Mouse (Mus musculus) B cell, adult 2 months (primary cell): Measurements from ENCODE around the gene Dcdc2b.

Source experiments
- DNase-seq, 2 experiments: peaks; one replicate each; pipeline ENCODE4 v3.0.0; 2022

Gene Dcdc2b

DNA sequence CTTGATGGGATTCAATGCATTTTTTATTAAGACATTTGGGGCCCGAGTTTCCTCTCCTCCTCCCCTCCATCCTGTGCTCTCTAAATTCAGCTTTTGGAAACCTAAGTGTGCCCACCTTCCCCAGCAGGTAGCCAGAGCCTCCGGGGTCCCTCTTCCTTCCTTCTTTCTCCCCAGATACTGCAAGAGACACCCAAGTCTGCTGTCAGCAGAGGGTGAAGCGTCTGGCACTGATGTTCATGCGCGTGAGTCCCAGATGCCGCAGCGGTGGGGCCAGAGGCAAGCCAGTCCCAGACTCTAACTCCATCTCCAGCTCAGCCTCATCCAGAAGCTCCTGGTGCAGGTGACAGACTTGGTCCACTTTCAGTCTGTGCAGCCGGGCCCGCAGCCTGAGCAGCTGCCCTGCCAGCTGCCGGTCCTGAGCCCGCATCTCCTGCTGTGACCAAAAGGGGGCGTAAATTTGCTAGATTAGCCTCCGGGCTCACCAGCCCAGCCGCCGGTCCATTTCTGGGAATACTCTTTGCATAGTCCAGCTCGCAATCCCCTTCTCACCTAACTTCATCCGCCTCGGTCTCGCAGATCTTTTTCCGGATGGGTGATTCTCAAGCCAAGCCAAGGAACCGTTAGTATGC lies 37.1 kb downstream of the Dcdc2b start:
- peak; percentile 79 to 80 for DNase-seq

DNA sequence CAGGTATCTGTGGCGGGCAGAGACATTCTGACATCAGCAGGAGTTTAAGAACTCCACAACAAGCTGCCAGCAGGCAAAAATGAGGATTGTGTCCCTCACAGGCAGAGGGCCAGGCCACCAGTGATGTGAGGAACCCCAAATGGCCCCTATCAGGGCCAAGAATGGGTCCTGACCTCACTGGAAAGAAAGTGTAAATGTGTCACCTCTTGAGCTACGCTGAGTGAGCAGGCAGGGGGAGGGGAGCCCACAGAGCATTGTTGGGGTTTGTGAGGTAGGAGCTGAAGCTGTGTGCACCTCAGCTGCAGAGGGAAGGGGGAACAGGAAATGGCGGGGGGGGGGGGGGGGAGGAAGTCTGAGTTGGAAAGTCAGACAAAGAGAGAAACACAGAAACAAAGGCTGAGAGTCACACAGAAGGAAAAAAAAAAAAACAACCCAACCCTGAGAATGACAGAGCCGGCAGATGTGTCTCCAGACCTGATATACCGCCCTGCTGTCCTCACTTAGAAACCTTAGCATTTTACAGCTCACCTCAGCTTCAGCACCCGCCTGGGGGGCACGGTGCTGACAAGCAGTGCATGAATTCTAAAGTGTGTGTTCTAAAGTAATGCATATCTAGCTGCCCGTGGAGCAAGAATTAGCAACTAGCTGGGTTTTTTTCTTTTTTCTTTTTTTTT lies 38.7 kb downstream of the Dcdc2b start:
- DNase-seq, result peak; percentile 84 to 89

- peak; percentile 62 to 65 for DNase-seq
These were observed 40.6 kb downstream of the Dcdc2b start, which contains the start of gene Lck for GRCm38 (mm10) chr4:129573430-129573829. Lck (minus strand) TSS chr4:129573641.

- DNase-seq, result no peak
These were observed 41.0 kb downstream of the Dcdc2b start for GRCm38 (mm10) chr4:129573093-129573370.

GRCm38 (mm10) chr4:129572236-129573092 lies 41.6 kb downstream of the Dcdc2b start:
- DNase-seq, result no peak

DNA sequence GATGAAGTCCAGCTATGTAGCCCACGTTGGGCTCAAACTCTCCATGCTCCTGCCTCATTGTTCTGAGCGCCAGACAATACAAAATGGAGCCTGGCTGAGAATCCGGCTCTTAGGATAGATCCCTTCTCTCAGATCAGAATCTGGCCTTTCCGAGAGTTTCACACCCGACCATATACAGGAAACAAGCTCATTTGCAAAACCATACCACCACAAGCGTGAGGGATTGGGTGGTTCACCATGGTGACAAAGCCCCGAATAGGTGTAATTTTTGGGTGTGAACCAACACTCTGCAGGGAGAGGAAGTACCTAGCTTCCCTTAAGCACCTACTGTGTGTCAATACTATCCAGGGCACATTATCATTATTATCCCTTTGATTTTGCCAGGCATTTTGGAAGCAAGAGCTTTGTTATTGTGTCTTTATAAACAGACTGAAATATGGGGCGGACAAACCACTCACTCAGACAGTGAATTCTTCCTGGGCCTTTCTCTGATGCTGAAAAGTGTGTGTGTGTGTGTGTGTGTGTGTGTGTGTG lies 42.4 kb downstream of the Dcdc2b start:
- DNase-seq, result no peak

DNA sequence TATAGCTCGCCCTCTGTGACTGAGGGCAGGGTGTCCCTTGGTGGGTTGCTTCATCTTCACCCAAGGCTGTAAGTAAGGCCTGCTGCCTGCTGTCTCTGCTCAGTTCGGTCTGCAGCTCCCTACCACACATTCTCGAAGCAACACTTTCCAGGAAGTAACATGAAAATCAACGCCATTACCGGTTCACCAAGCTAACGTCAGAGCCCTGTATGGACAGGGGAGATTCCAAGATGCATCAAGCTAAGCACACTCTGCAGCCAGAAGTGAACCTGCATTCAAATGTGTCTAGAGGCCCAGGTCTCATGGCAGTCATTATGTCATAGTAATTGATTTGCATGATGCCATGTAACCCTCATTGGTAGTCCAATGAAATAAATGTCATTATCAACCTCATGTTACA lies 44.0 kb downstream of the Dcdc2b start:
- DNase-seq, result peak in 1 of 2 experiments; percentile 22

GRCm38 (mm10) chr4:129568366-129568765 lies 45.7 kb downstream of the Dcdc2b start:
- no peak for DNase-seq

- DNase-seq, result no peak
These were observed 48.9 kb downstream of the Dcdc2b start for GRCm38 (mm10) chr4:129565139-129565538.

- no peak for DNase-seq
These were observed 50.3 kb downstream of the Dcdc2b start for GRCm38 (mm10) chr4:129563718-129564117.

GRCm38 (mm10) chr4:129561184-129561583 lies 52.9 kb downstream of the Dcdc2b start:
- DNase-seq, result no peak
